Mouse (Mus musculus) bone marrow macrophage, adult 2 months (primary cell): ENCODE data around the gene Asb3. TPM values are rescaled to one million over a fixed set of nuclear protein-coding genes. Genes with fewer than 3 reads are reported as not detected.
"Not testable (repeated sequence)": the region's sequence is repeated elsewhere in the genome, so short reads cannot be mapped to it uniquely, and the experiment has no call there.

ENCODE experiments used
- H3K27ac ChIP-seq: 2 replicates; pipeline ENCODE4 v1.5.1; 2012; ENCODE audit warnings: low read depth, low read length; ENCODE audit not compliant: insufficient read depth
- H3K4me1 ChIP-seq: 2 replicates; pipeline ENCODE4 v1.6.1; 2012; ENCODE audit warnings: low read length; ENCODE audit not compliant: control insufficient read depth, insufficient read depth
- H3K4me3 ChIP-seq: 2 replicates; pipeline ENCODE4 v1.5.1; 2012; ENCODE audit warnings: mild to moderate bottlenecking, low read length, moderate library complexity; ENCODE audit not compliant: insufficient read depth
- CTCF ChIP-seq: IDR thresholded peaks from 2 replicates; pipeline ENCODE4 v1.5.1; 2012; ENCODE audit warnings: low read depth, mild to moderate bottlenecking, low read length, moderate library complexity
- POLR2A ChIP-seq: IDR thresholded peaks from 2 replicates; pipeline ENCODE4 v1.6.1; 2012; ENCODE audit warnings: mild to moderate bottlenecking, low read depth, low read length, borderline replicate concordance
- polyA plus RNA-seq: library from polyadenylated mRNA; stranded (reverse); fragments of >200 nt; gene quantifications from 2 replicates; pipeline ENCODE4 v1.2.4, GENCODE M21; 2012; ENCODE audit not compliant: missing spikeins, insufficient read depth, insufficient read length

The Asb3 gene
- polyA plus RNA-seq, 1 experiment, result 17.9 TPM

DNA sequence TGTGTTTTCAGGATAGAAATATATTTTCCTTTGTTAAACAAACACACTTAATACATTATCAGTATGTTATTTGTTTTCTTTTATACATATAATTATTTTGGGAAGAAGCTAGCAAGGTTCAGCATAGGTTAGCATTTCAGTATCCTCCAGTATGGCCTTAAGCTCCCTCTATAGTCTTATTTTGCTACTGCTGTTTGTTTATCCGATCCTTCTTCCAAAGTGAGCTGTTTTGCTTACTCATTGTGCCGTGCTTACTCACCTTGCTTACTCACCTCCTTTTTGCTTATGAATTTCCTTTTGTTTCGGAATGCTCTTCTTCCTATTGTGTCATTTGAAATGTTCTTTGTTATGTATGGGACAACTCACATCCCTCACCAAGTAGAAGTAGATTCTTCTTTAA lies 111.5 kb downstream of the Asb3 start:
- Histone ChIP-seq H3K4me1 (peaks cover 3% of the 10 kb centered on the region), H3K4me3 (no peak overlapping the region), H3K27ac (no peak overlapping the region)
- no peak for TF ChIP-seq CTCF
- TF ChIP-seq POLR2A, result no peak

DNA sequence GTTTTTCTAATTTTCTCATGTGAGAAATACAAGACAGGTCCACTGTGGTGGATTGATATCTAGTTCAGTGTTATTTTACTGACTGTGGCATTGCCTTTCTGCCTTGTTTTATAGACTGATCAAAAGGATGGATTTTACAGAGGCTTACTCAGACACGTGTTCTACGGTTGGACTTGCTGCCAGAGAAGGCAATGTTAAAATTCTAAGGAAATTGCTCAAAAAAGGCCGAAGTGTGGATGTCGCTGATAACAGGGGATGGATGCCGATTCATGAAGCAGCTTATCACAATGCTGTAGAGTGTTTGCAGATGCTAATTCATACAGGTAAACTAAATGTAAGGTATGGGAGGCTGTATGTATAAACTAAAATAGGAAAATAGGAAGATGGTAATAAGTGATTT lies 113.0 kb downstream of the Asb3 start:
- Histone ChIP-seq H3K4me3 (no peak overlapping the region), H3K4me1 (peaks cover 3% of the 10 kb centered on the region), H3K27ac (no peak overlapping the region)
- TF ChIP-seq CTCF, result no peak
- TF ChIP-seq POLR2A, result no peak

DNA sequence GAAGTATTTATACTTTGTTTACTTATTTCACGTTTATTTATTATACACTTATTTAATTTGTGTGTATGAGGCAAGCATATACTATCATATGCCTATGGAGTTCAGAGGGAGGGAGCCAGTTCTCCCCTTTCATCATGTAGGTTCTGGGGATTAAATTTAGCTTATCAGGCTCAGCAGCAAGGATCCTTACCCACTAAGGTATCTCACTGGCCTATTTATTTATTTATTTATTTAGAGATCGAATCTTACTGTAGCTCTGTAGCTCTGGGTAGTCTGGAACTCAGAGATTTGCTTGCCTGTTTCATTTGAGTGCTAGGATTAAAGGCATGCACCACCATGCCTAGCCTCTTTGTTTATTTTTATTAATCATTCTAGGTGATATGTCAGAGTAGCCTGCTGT lies 113.5 kb downstream of the Asb3 start:
- Histone ChIP-seq H3K4me1 (peaks cover 3% of the 10 kb centered on the region), H3K27ac (no peak overlapping the region), H3K4me3 (no peak overlapping the region)
- TF ChIP-seq CTCF (no peak), POLR2A (no peak)

DNA sequence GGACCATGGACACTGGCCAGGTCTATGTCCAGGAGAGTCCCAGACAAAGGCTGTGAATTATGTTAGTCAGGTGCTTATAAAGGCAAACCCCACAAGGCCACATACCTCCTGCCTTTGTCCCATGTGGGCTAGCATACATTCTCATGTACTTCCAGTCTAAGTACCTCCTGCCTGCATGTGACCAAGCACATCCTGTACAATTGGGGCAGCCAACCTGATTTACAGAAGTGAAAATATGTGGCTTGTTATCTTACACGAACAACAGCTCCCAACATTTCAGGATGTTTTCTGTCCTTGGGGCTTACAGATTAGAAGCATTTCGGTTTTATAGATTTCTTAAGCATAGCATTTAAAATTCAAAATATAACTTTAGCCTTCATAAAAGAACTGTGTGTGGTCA lies 114.8 kb downstream of the Asb3 start:
- no peak overlapping the region for H3K4me3 ChIP-seq
- peaks cover 3% of the 10 kb centered on the region for H3K4me1 ChIP-seq
- TF ChIP-seq CTCF (no peak), POLR2A (no peak)
- H3K27ac ChIP-seq, result no peak overlapping the region

DNA sequence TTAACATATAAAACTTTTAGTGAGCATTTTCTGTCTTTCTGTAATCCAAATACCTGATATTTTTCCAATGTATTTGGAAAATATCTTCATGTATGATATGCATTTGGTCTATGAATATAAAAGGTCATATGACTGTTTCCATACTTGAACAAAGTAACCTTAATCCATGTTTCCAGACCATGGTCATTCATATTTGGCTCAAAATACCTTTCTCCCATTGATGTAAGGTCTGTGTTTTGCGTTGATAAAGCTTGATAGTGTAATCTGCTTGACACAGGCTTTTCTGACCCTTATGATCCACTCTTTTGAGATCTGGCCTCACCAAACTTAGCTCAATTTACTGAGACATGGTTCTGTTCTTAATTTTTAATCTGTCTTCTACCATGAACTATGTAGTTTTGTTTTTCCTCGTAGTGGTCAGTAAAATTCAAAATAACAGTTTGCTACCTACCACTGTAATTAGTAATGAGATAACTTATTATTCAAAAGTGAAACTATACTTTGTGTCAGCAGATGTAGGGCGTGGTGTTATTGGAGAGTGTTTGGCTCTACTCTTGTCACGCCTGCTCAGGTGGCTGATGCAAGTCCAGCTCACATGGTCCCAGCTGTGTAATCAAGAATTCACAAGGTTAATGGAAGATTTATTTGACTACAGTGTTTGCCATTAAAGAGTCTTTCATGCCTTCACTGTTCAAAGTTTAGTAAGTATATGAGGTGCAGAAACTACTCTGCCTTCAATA lies 116.1 kb downstream of the Asb3 start:
- Histone ChIP-seq H3K4me3 (no peak overlapping the region), H3K27ac (no peak overlapping the region), H3K4me1 (peaks cover 3% of the 10 kb centered on the region)
- TF ChIP-seq CTCF, result no peak
- TF ChIP-seq POLR2A, result no peak

DNA sequence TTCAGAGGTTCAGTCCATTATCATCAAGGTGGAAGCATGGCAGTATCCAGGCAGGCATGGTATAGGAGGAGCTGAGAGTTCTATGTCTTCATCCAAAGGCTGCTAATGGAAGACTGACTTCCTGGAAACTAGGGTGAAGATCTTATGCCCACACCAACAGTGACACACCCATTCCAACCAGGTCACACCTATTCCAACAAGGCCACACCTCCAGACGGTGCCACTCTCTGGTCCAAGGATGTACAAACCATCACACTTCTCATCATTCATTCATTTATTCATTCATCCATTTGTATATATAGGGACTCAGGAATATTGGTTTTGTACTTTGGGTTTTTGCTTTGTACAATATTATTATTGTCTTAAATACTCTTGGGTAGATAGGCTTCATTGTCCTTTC lies 124.5 kb downstream of the Asb3 start:
- not testable (repeated sequence) for H3K4me3 ChIP-seq, H3K27ac ChIP-seq, H3K4me1 ChIP-seq

DNA sequence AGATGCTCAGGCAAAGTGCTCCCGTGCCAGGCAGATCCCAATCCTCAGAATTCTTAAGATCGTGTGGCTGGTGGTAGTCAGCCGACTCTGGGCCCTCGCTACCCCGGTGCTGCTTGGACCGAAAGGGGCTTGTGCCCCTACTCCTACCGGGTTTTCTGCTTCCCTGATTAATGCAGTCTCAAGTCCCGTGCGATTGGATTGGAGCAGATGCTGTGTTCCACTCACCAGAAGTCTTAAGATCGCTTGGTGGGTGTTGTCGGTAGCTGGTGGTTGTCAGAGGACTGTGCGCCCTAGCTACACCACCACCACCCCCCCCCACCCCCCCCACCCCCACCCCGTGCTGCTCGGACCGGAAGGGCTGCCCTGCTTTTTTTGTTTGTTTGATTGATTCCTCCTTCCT lies 132.2 kb downstream of the Asb3 start:
- not testable (repeated sequence) for H3K4me1 ChIP-seq, H3K4me3 ChIP-seq, H3K27ac ChIP-seq

DNA sequence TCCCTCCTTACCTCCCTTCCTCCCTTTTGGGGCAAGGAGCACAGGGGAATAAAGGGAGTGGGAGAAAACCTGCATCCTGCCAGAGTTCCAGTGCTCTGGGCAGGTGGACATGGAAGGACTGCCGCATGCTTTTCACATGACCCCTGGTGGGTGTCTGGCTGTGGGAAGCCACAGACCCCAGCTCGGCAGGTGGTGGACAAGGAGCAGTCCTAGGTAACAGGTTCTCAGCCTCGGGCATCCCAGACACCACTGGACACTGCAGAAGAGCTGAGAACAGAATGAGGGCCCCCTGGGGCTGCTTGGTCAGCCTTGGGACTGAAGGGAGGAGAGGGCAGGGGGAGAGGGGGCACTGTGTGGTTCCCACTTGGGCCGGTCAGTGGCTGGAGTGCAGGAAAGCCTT lies 149.7 kb downstream of the Asb3 start:
- no peaks in the 10 kb centered on the region for H3K4me1 ChIP-seq
- H3K4me3 ChIP-seq, result no peak overlapping the region
- no peak overlapping the region for H3K27ac ChIP-seq
- TF ChIP-seq POLR2A, result no peak
- TF ChIP-seq CTCF, result no peak

DNA sequence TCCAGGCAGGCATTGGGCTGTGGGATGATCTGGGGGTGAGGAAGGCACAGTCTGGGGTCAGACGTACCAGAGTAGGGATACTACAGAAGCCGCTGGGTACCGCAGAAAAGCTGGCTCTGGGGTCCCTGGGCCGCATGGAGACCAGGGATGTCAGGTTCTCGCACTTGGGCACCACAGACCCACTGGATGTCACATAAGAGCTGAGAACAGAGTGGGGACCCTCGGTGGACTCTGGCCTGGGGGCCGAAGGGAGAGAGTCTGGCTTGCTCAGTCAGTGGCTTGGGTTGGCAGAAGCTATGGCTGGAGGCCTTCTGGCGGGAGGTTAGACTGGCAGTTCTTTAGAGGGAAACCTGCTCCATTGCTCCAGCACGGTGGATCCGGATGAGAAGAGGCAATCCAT lies 204.8 kb downstream of the Asb3 start:
- no peaks in the 10 kb centered on the region for H3K4me1 ChIP-seq
- TF ChIP-seq CTCF, result no peak
- TF ChIP-seq POLR2A, result no peak
- no peak overlapping the region for H3K4me3 ChIP-seq
- H3K27ac ChIP-seq, result no peak overlapping the region

DNA sequence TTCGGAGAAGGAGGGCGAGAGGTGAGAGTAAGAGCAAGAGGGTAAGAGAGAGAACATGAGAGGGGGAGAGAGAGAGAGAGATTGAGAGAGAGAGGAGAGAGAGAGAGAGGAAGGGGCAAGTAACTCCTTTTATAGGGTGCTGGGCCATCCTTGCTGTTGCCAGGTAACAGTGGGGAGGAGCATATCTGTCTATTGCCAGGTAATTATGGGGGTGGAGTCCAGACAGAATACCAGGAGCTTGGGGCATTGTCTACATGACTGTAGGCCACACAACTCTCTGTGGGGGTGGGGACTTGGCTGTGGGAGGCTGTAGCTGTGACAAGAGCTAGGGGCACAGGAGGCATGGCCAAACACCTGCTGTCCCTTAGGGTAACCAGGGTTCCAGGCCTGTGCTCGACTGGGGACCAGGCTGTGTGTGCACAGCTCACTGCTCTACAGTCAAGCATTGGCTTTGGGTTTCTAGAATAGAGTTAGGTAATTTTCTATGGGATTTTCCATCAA lies 205.3 kb downstream of the Asb3 start:
- no peaks in the 10 kb centered on the region for H3K4me1 ChIP-seq
- TF ChIP-seq CTCF (no peak), POLR2A (no peak)
- no peak overlapping the region for H3K4me3 ChIP-seq
- H3K27ac ChIP-seq, result no peak overlapping the region

DNA sequence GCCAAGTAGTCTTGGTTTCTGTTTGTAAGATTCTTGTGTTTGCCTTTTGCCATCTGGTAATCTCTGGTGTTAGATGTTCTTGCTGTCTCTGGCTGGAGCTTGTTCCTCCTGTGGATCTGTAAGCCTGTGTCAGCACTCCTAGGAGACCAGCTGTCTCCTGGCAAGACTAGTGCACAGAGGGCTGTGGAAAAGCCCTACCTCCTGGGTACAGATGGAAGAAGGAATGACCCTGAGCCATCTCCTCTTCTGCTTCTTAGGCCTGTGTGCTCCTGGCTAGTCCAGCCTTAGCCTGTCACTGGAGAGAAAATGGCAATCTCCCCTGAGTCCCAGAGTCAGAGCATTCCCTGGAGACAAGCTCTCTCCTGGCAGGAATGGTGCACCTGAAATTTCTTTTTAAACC lies 214.3 kb downstream of the Asb3 start:
- H3K4me1 ChIP-seq, H3K4me3 ChIP-seq, H3K27ac ChIP-seq: not testable (repeated sequence)
